Mouse (Mus musculus) kidney, adult 2 months (tissue): ENCODE data around the gene Rad51b. TPM values are rescaled to one million over a fixed set of nuclear protein-coding genes. Genes with fewer than 3 reads are reported as not detected.

Source experiments
- DNase-seq: peaks from one replicate; pipeline ENCODE4 v3.0.0; 2021
- H3K27ac ChIP-seq: fragments of 200-500 bp; 2 replicates; pipeline ENCODE4 v1.5.1; 2012; ENCODE audit warnings: low read depth, low read length, control low read depth, inconsistent platforms; ENCODE audit not compliant: insufficient read depth
- H3K27me3 ChIP-seq: fragments of 200-500 bp; replicated peaks from 2 replicates; pipeline ENCODE4 v1.6.1; 2012; ENCODE audit warnings: mild to moderate bottlenecking, moderate library complexity, low read length, inconsistent platforms; ENCODE audit not compliant: control insufficient read depth, insufficient read depth
- H3K36me3 ChIP-seq: fragments of 200-500 bp; 2 replicates; pipeline ENCODE4 v1.6.1; 2012; ENCODE audit warnings: mild to moderate bottlenecking, moderate library complexity, low read length, inconsistent platforms; ENCODE audit not compliant: control insufficient read depth, insufficient read depth
- H3K4me1 ChIP-seq: fragments of 200-500 bp; 2 replicates; pipeline ENCODE4 v1.6.1; 2011; ENCODE audit warnings: low read length; ENCODE audit not compliant: control insufficient read depth, insufficient read depth
- H3K4me3 ChIP-seq: fragments of 200-500 bp; 2 replicates; pipeline ENCODE4 v1.5.1; 2011; ENCODE audit warnings: mild to moderate bottlenecking, low read depth, low read length, control low read depth; ENCODE audit not compliant: insufficient read depth
- CTCF ChIP-seq: fragments of 200-500 bp; conservative IDR thresholded peaks from 2 replicates; pipeline ENCODE4 v1.5.1; 2011; ENCODE audit warnings: low read depth, mild to moderate bottlenecking, control low read depth, low read length, moderate library complexity, mixed read lengths; ENCODE audit not compliant: insufficient read depth, insufficient read length
- POLR2A ChIP-seq: fragments of 200-500 bp; IDR thresholded peaks from one replicate; pipeline ENCODE4 v1.6.1; 2011; ENCODE audit warnings: low read depth, low read length, control low read depth
- WGBS: fragments of 180-500 bp; shearing (Covaris S2); methylation state at CpG from one replicate; pipeline ENCODE4 v1.1.7; 2018; 5-methylcytosine and 5-hydroxymethylcytosine counted together
- polyA plus RNA-seq: library from polyadenylated mRNA; depleted of rRNA; stranded (reverse); fragments of >200 nt; gene quantifications from 2 replicates; pipeline ENCODE4 v1.2.3, GENCODE M21; 2012

The Rad51b gene
- polyA plus RNA-seq, 1 experiment = 0.14 TPM

GRCm38 (mm10) chr12:79663131-79663892, 366.2 kb downstream of the Rad51b start:
- no peak overlapping the region for H3K4me3 ChIP-seq
- no peak overlapping the region for H3K27ac ChIP-seq
- H3K27me3 ChIP-seq = no peaks in the 10 kb centered on the region
- 31% methylated on average over 10 of the region's 10 CpGs for WGBS
- no peaks in the 10 kb centered on the region for H3K36me3 ChIP-seq
- TF ChIP-seq POLR2A = no peak
- TF ChIP-seq CTCF = no peak
- H3K4me1 ChIP-seq = peaks cover 9% of the 10 kb centered on the region; the same call in 1 of the 2 replicates
- peak; percentile 56 for DNase-seq

- no peak for TF ChIP-seq POLR2A
- TF ChIP-seq CTCF = no peak
- DNase-seq = no peak
- 53% methylated on average over 7 of the region's 7 CpGs for whole genome bisulfite sequencing
- Histone ChIP-seq H3K36me3 (no peaks in the 10 kb centered on the region), H3K4me3 (no peak overlapping the region), H3K27ac (no peak overlapping the region), H3K4me1 (peaks cover 9% of the 10 kb centered on the region; the same call in 1 of the 2 replicates), H3K27me3 (no peaks in the 10 kb centered on the region)
Measured at GRCm38 (mm10) chr12:79663893-79664574, 367.0 kb downstream of the Rad51b start.

GRCm38 (mm10) chr12:79674846-79675439, 377.9 kb downstream of the Rad51b start:
- 63% methylated on average over 11 of the region's 11 CpGs for WGBS
- no peak for DNase-seq

GRCm38 (mm10) chr12:79675440-79676176, 378.5 kb downstream of the Rad51b start:
- Histone ChIP-seq H3K27ac (peak overlapping the region; percentile 63), H3K4me3 (no peak overlapping the region), H3K36me3 (no peaks in the 10 kb centered on the region), H3K4me1 (peaks cover 10% of the 10 kb centered on the region; the same call in 1 of the 2 replicates), H3K27me3 (no peaks in the 10 kb centered on the region)
- TF ChIP-seq CTCF = no peak
- no peak for TF ChIP-seq POLR2A
- peak; percentile 76 for DNase-seq
- 56% methylated on average over 13 of the region's 13 CpGs for WGBS

More at GRCm38 (mm10) chr12:79674846-79675439, 377.9 kb downstream of the Rad51b start:
- no peaks in the 10 kb centered on the region for H3K27me3 ChIP-seq
- no peak overlapping the region for H3K4me3 ChIP-seq
- TF ChIP-seq POLR2A = no peak
- TF ChIP-seq CTCF = no peak
- peaks cover 10% of the 10 kb centered on the region; the same call in 1 of the 2 replicates for H3K4me1 ChIP-seq
- H3K36me3 ChIP-seq = no peaks in the 10 kb centered on the region
- H3K27ac ChIP-seq = 0 out of 2 replicates have a peak overlapping the region, but pooled peaks have one; percentile 63

GRCm38 (mm10) chr12:79676251-79676650, 379.2 kb downstream of the Rad51b start:
- peak; percentile 16 for DNase-seq
- Histone ChIP-seq H3K4me3 (no peak overlapping the region), H3K36me3 (no peaks in the 10 kb centered on the region), H3K27ac (peak overlapping the region; percentile 50), H3K4me1 (peaks cover 10% of the 10 kb centered on the region; the same call in 1 of the 2 replicates), H3K27me3 (no peaks in the 10 kb centered on the region)
- 78% methylated on average over 6 of the region's 6 CpGs for WGBS
- no peak for TF ChIP-seq CTCF
- no peak for TF ChIP-seq POLR2A

- no peaks in the 10 kb centered on the region for H3K36me3 ChIP-seq
- DNase-seq = no peak
- TF ChIP-seq CTCF = no peak
- TF ChIP-seq POLR2A = no peak
- no peaks in the 10 kb centered on the region for H3K27me3 ChIP-seq
- 85% methylated on average over 5 of the region's 5 CpGs for WGBS
- H3K4me1 ChIP-seq = peaks cover 10% of the 10 kb centered on the region; the same call in 1 of the 2 replicates
- H3K27ac ChIP-seq = no peak overlapping the region
- H3K4me3 ChIP-seq = no peak overlapping the region
Measured at GRCm38 (mm10) chr12:79676896-79677295, 379.8 kb downstream of the Rad51b start.
